Mouse (Mus musculus) c-Kit-positive CD71-positive TER-119-positive erythroid progenitor cells, embryonic 14.5 days (primary cell): ENCODE data around the gene Efcab10.

Experiments
- DNase-seq: peaks from one replicate; pipeline ENCODE4 v3.0.0-alpha.2; 2013; ENCODE audit warnings: low spot score

Efcab10 gene

GRCm38 (mm10) chr12:33427726-33428125 is 33.1 kb downstream of the Efcab10 start:
- no peak for DNase-seq

DNA sequence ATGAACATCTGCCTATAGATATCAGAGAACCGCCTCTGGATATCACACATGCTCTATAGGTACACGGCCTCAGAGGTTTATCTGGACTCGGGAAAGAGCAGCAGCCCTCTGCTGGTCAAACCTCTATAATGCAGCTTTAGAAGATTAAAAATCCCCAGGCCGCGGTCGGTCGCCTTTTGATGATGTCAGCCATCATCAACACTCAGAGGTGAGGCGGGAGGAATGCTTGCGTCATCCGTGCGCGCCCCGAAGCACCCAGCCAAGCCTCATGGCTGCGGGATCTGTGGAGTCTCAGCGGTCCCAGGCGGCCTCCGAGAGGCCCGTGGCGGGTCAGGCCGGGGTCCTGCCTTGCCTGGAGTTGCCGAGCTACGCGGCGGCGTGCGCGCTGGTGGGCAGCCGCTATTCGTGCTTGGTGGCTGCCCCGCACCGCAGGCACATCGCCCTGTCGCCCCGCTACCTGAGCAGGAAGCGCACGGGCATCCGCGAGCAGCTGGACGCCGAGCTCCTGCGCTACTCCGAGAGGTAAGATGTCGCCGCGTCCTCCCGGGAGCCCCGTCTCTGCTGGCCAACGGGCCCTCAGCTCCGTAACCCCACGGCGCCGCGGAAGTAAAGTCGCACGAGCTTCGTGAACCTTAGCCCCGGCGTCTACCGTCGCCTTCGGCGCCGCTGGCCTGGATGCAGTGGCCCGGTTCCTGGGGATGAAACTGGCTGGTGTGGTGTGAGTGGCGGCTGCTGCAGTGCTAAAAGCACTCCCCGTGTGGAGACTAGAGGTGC is 34.9 kb downstream of the Efcab10 start, which contains the start of gene Twistnb:
Twistnb (plus strand) TSS at position 249 of the 774 bp plus-strand sequence.
- peak; percentile 98 for DNase-seq

GRCm38 (mm10) chr12:33433812-33434211 is 39.2 kb downstream of the Efcab10 start:
- DNase-seq: no peak

DNA sequence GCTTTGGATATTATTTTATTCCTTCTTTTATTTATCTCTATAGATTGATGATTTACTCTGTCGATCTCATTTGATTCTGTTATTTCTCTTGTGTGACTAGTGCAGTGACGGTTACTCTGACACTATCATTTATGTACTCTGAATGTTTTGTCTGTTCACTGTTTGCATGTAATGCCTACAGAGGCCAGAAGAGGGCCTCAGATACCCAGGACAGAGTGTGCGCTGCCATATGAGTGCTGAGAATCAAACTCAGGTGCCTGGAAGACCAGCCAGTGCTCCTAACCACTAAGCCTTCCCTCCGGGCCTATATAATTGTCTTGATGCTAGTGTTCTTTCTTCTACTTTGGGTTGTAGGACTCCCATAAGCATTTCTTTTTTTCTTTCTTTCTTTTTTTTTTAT is 40.1 kb downstream of the Efcab10 start:
- no peak for DNase-seq
